Mouse (Mus musculus): ENCODE results near the gene Prmt8. TPM values are rescaled to one million over a fixed set of nuclear protein-coding genes. Genes with fewer than 3 reads are reported as not detected.
A peak's percentile ranks its signal among the peaks of the same experiment; 100 is the strongest.

The Prmt8 gene
- polyA plus RNA-seq (2014; fragmentation: Nextera tagmentation; extraction: Ambion mirVana) = 0.16 TPM in 1 of 2 replicates, not detected in the other

DNA sequence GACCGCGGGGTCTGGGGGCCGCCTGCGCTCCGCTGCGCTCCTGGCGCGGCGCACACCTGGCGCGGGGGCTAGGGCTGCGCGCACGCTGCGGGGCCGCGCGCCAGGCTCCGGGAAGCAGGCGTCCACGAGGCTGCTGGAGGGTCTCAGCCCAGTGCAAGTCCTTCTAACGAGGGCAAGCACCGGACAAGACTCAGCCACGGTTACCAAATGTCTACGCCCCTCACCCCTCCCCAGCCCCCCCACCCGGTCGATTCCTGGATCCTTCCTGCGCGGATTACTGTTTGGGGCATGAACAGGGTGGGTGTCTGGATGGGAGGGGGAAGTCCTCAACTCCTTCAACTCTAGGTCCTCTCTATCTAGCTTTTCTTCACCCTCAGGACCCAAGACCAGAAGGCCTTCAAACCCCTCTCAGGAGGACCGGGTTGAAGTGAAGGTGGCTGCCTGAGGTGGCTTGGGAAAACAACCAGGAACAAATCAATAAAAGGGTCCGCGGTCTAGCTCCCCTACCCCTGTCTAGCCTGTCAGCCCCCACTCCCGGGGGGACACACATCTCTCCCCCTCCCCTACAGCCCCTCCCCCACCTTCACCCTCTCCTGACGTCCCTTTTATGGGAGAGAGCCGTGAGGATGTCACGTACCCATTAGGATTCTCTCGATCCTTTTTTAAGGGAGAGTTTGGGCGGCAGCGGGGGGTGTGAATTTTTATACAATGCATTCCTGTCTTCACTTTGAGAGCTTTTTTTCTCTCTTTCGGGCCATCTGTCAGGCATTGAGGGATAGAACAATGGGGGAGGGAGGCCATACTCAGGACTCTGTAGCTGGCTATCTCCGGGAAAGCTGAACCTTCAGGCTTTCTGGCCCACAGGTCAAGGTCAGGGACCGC lies at the start of gene Prmt8:
TSS of gene Prmt8 (minus strand) at position 198 of the 882 bp plus-strand sequence.
- Histone ChIP-seq H3K9me3 (ENCODE audit: control insufficient read depth, low read length) (no peaks in the 10 kb centered on the region), H3K4me2 (replicated peaks; ENCODE audit: low read depth, low read length) (peak within 1 kb of the TSS; percentile 90), H3K27ac (ENCODE audit: low read depth, low read length) (no peak within 1 kb of the TSS), H3K4me3 (ENCODE audit: low read length) (peak within 1 kb of the TSS; percentile 42), H3K27me3 (ENCODE audit: control insufficient read depth, insufficient read depth, low read length) (peaks cover 69% of the 10 kb centered on the region), H3K36me3 (ENCODE audit: control insufficient read depth, insufficient read depth, low read length) (no peaks in the 10 kb centered on the region), H3K4me1 (ENCODE audit: control insufficient read depth, insufficient read depth, low read length) (peaks cover 11% of the 10 kb centered on the region), H3K9ac (ENCODE audit: low read depth, low read length) (no peak within 1 kb of the TSS)
- ATAC-seq (ENCODE audit: low FRiP score, low TSS enrichment) = 0 out of 2 replicates have a peak, but pooled peaks have one; percentile 1
- WGBS = 0% methylated on average over 33 of the region's 42 CpGs

GRCm38 (mm10) chr6:127803046-127803729 lies 33.9 kb upstream of the Prmt8 start:
- no peak overlapping the region for H3K9ac ChIP-seq (ENCODE audit: low read depth, low read length)
- no peak for ATAC-seq (ENCODE audit: low FRiP score, low TSS enrichment)
- H3K36me3 ChIP-seq (ENCODE audit: control insufficient read depth, insufficient read depth, low read length) = no peaks in the 10 kb centered on the region
- H3K27me3 ChIP-seq (ENCODE audit: control insufficient read depth, insufficient read depth, low read length) = no peaks in the 10 kb centered on the region
- H3K4me3 ChIP-seq (ENCODE audit: low read length) = no peak overlapping the region
- no peak overlapping the region for H3K4me2 ChIP-seq (replicated peaks; ENCODE audit: low read depth, low read length)
- 73% methylated on average over 9 of the region's 9 CpGs for WGBS
- 0 out of 2 replicates have a peak, but pooled peaks cover 3% of the 10 kb centered on the region for H3K4me1 ChIP-seq (ENCODE audit: control insufficient read depth, insufficient read depth, low read length)
- no peak overlapping the region for H3K27ac ChIP-seq (ENCODE audit: low read depth, low read length)
- H3K9me3 ChIP-seq (ENCODE audit: control insufficient read depth, low read length) = no peaks in the 10 kb centered on the region

DNA sequence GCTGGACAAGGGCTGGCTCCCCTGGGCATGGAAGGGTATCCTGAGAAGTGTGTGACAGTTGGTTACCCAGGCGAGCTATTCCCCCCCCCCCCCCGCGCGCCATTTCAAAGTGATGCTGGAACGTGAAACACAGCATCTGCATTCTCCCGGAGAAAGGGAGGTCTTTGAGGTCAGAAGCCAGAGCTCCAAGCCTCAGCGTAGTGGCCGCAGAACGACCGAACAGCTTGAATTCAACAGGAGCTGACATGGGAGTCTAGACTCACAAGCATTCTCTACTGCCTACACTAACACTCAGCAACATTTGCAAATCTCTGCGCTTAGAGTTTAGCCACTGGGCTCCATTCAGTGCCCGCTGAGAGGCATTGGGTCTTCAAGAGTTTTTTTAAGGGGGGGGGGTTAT lies 32.9 kb upstream of the Prmt8 start:
- Histone ChIP-seq H3K4me1 (ENCODE audit: control insufficient read depth, insufficient read depth, low read length) (0 out of 2 replicates have a peak, but pooled peaks cover 3% of the 10 kb centered on the region), H3K4me2 (replicated peaks; ENCODE audit: low read depth, low read length) (no peak overlapping the region), H3K27ac (ENCODE audit: low read depth, low read length) (no peak overlapping the region), H3K36me3 (ENCODE audit: control insufficient read depth, insufficient read depth, low read length) (no peaks in the 10 kb centered on the region), H3K27me3 (ENCODE audit: control insufficient read depth, insufficient read depth, low read length) (no peaks in the 10 kb centered on the region), H3K4me3 (ENCODE audit: low read length) (no peak overlapping the region), H3K9ac (ENCODE audit: low read depth, low read length) (no peak overlapping the region), H3K9me3 (ENCODE audit: control insufficient read depth, low read length) (no peaks in the 10 kb centered on the region)
- 39% methylated on average over 12 of the region's 12 CpGs for WGBS
- ATAC-seq (ENCODE audit: low FRiP score, low TSS enrichment) = 0 out of 2 replicates have a peak, but pooled peaks have one; percentile 24

DNA sequence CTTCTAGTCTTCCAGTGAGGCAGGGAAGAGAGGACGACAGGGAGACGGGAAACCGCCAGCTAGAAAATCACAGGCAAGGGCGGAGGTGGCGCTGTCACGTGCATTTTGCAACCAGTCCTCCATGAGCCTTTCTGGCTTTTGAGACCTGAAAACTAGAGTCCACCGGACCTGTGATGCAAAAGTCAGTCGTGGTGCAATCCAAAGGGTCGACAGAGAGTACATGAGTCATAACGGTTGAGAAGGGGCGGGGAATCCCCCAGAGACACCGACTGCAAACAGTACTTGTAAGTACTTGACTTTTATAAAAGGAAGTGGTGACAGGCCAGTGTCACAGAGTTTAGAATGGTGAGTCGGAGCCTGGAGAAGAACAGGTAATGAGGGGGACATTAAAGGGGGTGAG lies 20.8 kb upstream of the Prmt8 start:
- Histone ChIP-seq H3K4me2 (replicated peaks; ENCODE audit: low read depth, low read length) (no peak overlapping the region), H3K27me3 (ENCODE audit: control insufficient read depth, insufficient read depth, low read length) (no peaks in the 10 kb centered on the region), H3K9me3 (ENCODE audit: control insufficient read depth, low read length) (no peaks in the 10 kb centered on the region), H3K4me3 (ENCODE audit: low read length) (no peak overlapping the region), H3K4me1 (ENCODE audit: control insufficient read depth, insufficient read depth, low read length) (no peaks in the 10 kb centered on the region), H3K27ac (ENCODE audit: low read depth, low read length) (no peak overlapping the region), H3K36me3 (ENCODE audit: control insufficient read depth, insufficient read depth, low read length) (no peaks in the 10 kb centered on the region), H3K9ac (ENCODE audit: low read depth, low read length) (no peak overlapping the region)
- WGBS = 71% methylated on average over 13 of the region's 13 CpGs
- no peak for ATAC-seq (ENCODE audit: low FRiP score, low TSS enrichment)

DNA sequence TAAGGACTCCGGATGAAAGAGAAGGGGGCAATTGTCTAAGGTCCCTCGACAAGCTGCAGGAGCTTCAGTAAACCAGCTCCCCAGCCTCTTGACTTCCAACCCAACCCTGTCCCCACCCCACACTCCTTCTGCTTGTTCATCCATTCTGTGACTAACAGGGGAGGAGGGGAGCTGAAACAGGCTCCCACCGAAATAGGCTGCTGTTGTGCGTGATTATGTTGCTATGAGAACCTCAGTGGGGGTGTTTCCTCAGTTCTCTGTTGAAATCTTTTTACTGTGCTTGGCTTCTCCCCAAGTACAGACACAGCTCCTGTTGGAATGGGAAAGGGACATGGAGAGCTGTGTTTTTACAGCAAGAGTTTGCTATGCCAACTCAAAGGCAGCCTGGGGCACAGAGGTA lies 1.5 kb upstream of the Prmt8 start:
- Histone ChIP-seq H3K9ac (ENCODE audit: low read depth, low read length) (no peak overlapping the region), H3K27me3 (ENCODE audit: control insufficient read depth, insufficient read depth, low read length) (peaks cover 59% of the 10 kb centered on the region)
- WGBS = 54% methylated on average over 4 of the region's 4 CpGs

GRCm38 (mm10) chr6:127768621-127769274 lies 524 bp downstream of the Prmt8 start:
- Histone ChIP-seq H3K36me3 (ENCODE audit: control insufficient read depth, insufficient read depth, low read length) (no peaks in the 10 kb centered on the region), H3K4me2 (replicated peaks; ENCODE audit: low read depth, low read length) (peak overlapping the region; percentile 90), H3K27ac (ENCODE audit: low read depth, low read length) (no peak overlapping the region), H3K9me3 (ENCODE audit: control insufficient read depth, low read length) (no peaks in the 10 kb centered on the region), H3K4me1 (ENCODE audit: control insufficient read depth, insufficient read depth, low read length) (peaks cover 11% of the 10 kb centered on the region), H3K4me3 (ENCODE audit: low read length) (peak overlapping the region; percentile 42), H3K27me3 (ENCODE audit: control insufficient read depth, insufficient read depth, low read length) (peaks cover 69% of the 10 kb centered on the region), H3K9ac (ENCODE audit: low read depth, low read length) (no peak overlapping the region)
- under 1% methylated on average over 44 of the region's 64 CpGs for WGBS
- ATAC-seq (ENCODE audit: low FRiP score, low TSS enrichment) = 0 out of 2 replicates have a peak, but pooled peaks have one; percentile 16

More for the DNA sequence above, 1.5 kb upstream of the Prmt8 start:
- Histone ChIP-seq H3K27ac (ENCODE audit: low read depth, low read length) (no peak overlapping the region), H3K4me2 (replicated peaks; ENCODE audit: low read depth, low read length) (no peak overlapping the region), H3K4me1 (ENCODE audit: control insufficient read depth, insufficient read depth, low read length) (peaks cover 11% of the 10 kb centered on the region), H3K4me3 (ENCODE audit: low read length) (no peak overlapping the region), H3K36me3 (ENCODE audit: control insufficient read depth, insufficient read depth, low read length) (no peaks in the 10 kb centered on the region), H3K9me3 (ENCODE audit: control insufficient read depth, low read length) (no peaks in the 10 kb centered on the region)
- ATAC-seq (ENCODE audit: low FRiP score, low TSS enrichment) = no peak

DNA sequence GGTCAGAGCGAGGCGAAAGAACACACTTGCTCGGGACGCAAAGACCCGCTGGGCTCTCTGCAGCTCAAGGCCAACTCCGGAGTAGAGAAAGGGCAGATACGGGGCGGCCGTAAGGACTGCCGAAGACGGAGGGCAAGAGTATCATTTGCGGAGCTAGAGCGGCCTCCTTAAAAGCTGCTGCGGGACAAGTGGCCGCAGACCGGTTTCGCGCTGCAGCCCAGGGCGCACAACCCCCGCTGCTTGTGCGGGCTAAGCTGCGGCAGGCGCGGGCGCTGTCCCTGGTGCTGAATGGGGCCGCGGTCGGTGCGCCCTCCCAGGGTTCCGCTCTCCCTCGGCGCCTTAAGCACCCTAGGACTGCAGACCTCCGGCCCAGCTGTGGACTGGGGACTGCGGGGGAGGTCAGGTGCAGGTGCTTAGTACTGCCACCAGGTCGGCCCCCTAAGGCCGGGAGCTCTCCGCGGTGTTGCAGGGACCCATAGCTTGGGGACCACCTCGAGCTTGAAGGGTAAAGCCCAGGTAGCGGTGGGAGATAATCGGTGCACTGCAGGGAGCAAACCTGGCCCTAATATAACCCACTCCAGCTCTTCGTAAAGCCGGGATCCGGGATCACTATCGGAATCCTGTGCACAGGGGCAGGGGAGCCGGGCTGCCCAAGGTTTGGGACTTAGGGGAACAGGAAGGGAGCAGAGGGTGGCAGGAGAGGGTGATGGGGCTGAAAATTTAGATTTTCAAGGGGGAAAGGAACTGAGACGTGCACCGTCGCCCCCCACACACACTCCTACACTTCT lies 1.4 kb downstream of the Prmt8 start:
- WGBS = under 1% methylated on average over 46 of the region's 49 CpGs
- peak; percentile 89 for ATAC-seq (ENCODE audit: low FRiP score, low TSS enrichment)
- peak overlapping the region; percentile 42 for H3K4me3 ChIP-seq (ENCODE audit: low read length)
- no peaks in the 10 kb centered on the region for H3K9me3 ChIP-seq (ENCODE audit: control insufficient read depth, low read length)
- H3K27ac ChIP-seq (ENCODE audit: low read depth, low read length) = no peak overlapping the region
- peaks cover 11% of the 10 kb centered on the region for H3K4me1 ChIP-seq (ENCODE audit: control insufficient read depth, insufficient read depth, low read length)
- H3K4me2 ChIP-seq (replicated peaks; ENCODE audit: low read depth, low read length) = peak overlapping the region; percentile 31
- peaks cover 69% of the 10 kb centered on the region for H3K27me3 ChIP-seq (ENCODE audit: control insufficient read depth, insufficient read depth, low read length)
- H3K9ac ChIP-seq (ENCODE audit: low read depth, low read length) = no peak overlapping the region
- H3K36me3 ChIP-seq (ENCODE audit: control insufficient read depth, insufficient read depth, low read length) = no peaks in the 10 kb centered on the region

DNA sequence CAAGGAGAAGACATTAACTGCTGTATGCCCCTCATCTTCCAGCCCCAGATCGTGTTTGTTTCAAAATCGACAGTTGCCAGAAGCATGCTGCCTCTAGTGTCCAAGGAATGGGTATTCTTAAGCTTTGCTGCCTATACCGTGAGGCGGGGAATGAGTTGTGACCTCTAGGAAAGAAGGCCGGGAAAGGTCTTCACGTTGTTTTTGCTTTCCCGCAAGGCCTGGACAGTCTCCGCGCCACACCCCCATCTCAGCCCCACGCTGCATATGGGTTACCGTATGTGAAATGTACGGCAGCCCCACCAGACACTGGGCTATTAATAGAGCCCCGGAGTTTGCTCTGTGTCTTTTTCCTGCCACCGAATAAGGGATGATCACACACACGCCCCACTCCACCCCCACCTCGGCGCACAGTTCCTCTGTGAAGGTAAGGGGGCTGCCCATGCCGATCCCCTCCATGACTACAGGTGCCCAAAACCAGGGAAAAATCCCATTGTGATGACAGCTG lies 2.0 kb downstream of the Prmt8 start:
- Histone ChIP-seq H3K9ac (ENCODE audit: low read depth, low read length) (no peak overlapping the region), H3K9me3 (ENCODE audit: control insufficient read depth, low read length) (no peaks in the 10 kb centered on the region), H3K4me1 (ENCODE audit: control insufficient read depth, insufficient read depth, low read length) (peaks cover 11% of the 10 kb centered on the region), H3K36me3 (ENCODE audit: control insufficient read depth, insufficient read depth, low read length) (no peaks in the 10 kb centered on the region), H3K27me3 (ENCODE audit: control insufficient read depth, insufficient read depth, low read length) (peaks cover 69% of the 10 kb centered on the region), H3K4me3 (ENCODE audit: low read length) (peak overlapping the region; percentile 20), H3K4me2 (replicated peaks; ENCODE audit: low read depth, low read length) (peak overlapping the region; percentile 31), H3K27ac (ENCODE audit: low read depth, low read length) (no peak overlapping the region)
- ATAC-seq (ENCODE audit: low FRiP score, low TSS enrichment) = no peak
- 2% methylated on average over 18 of the region's 18 CpGs for WGBS
